Mouse (Mus musculus) B cell, adult (primary cell): ENCODE measurements around the gene 4930432M17Rik. TPM values are rescaled to one million over a fixed set of nuclear protein-coding genes. Genes with fewer than 3 reads are reported as not detected.

Source experiments
- total RNA-seq: library from RNA; stranded (reverse); gene quantifications from 4 replicates; pipeline ENCODE4 v1.2.4, GENCODE M21; 2023; ENCODE audit not compliant: inconsistent age

4930432M17Rik gene
- not detected in 4 replicates for total RNA-seq

DNA sequence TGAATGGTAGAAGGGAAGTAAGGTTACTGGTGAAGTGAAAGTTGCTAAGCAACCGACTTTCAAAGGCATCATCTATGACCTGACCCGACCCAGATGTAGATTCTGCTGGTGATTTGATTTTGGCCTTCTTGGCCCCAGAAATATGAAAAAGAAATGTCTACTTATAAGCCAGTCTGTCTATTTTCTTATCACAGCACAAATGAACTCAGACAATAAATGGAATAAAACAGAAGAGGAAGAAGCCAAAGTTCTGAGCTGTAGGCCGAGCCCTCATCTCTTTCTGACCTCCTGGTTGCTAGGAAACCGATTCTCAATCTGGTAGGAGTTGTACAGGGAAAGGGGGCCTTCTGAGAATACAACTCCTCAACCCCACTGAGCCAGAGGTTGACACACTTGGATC, at the start of gene 4930432M17Rik:
Gene 4930432M17Rik (plus strand): TSS at position 301 of the 400 bp plus-strand sequence.

DNA sequence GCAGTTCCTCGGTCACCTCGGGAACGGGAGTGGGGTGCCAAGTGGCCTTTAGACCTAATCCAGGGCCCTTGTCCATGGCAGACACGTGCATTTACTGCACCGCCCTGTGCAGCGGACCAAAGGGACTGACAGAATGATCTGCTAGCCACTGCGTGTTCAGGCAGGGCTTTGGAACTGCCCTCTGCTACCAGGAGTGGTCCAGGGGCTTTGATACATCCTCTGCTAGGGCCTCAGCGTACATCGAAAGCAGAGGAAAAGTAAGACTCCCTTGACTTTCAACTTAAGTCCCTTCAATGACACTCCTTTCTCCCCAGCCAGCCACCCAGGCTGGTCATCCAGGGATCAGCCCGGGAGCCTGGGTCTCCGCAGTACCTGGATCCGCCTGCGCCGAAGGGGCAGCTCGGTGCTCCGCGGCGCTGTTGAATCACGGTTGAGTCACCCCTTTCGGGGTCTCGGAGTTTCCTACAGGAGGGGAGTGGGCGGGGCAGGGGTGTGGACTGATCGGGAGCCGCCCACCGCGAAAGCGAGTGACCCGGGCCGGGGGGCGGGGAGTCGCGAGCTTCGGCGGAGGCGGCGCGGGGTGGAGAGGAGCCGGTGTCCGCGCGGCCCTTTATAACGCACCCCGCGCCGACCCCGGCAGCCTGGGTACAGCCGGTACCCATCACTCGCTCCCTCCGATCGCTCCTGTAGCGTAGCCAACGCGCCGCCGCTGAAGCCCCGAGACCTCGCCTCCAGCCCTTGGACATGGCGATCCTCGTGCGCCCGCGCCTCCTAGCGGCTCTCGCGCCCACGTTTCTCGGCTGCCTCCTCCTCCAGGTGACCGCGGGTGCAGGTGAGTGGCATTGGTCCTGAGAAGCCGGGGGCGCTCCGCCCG, 52.6 kb downstream of the 4930432M17Rik start, which contains the start of gene F3:
Gene F3 (plus strand): TSS at position 567 of the 874 bp plus-strand sequence.

Other genes starting within 250 kb of the 4930432M17Rik start
- gene Cnn3, start 244.3 kb upstream of the 4930432M17Rik start, total RNA-seq, result 107 to 128 TPM (median 121 TPM) in 4 replicates
- not detected in 4 replicates for gene Slc44a3, start 138.4 kb upstream of the 4930432M17Rik start, total RNA-seq
- gene F3, start 52.8 kb downstream of the 4930432M17Rik start, total RNA-seq, result not detected in 4 replicates
- gene Abcd3, start 144.5 kb downstream of the 4930432M17Rik start, total RNA-seq, result 10.6 to 15.1 TPM (median 11.8 TPM) in 4 replicates